In the genomic region with DNA sequence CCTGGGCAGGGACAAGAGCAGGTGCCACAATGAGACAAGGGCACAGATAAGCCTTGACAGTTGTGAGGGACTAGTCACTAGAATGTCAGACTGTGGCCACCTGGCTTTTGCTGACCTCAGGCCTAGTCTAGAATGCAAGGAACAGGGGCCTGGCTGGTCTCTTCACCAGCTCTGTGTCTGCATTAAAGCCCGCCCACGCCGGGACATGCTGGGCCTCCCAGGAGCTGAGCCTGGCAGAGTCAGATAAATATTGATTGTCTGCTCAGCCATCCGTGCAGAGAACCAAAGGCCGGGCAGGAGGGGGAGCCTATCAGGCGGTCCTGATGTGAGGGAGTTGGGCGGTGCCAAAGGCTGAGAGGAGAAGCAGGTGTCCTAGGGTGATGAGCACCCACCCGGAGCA, we compare ENCODE assay signal across 8 mouse cellular contexts. TPM values are rescaled to one million over a fixed set of nuclear protein-coding genes. Genes with fewer than 3 reads are reported as not detected.
A peak's percentile ranks its signal among the peaks of the same experiment; 100 is the strongest.
DNase-seq lines count a peak whose midpoint lies in the region; ATAC-seq and TF ChIP-seq lines count a peak whose summit lies in the region.

No protein-coding gene starts in this region.

- peaks cover 21% of the 10 kb centered on the region for H3K4me1 ChIP-seq in lung, embryonic 15.5 days
- peaks cover 9% of the 10 kb centered on the region for H3K4me1 ChIP-seq in hindbrain, embryonic 16.5 days (ENCODE audit: control insufficient read depth, insufficient read depth, low read depth, low read length)
- H3K4me1 ChIP-seq in midbrain, postnatal 0 days (ENCODE audit: insufficient read depth, low read length): peaks cover 3% of the 10 kb centered on the region; the same call in 1 of the 2 replicates

- no peak overlapping the region for H3K4me3 ChIP-seq in lung, embryonic 15.5 days
- H3K4me3 ChIP-seq in hindbrain, embryonic 16.5 days (ENCODE audit: low read length): no peak overlapping the region
- no peak overlapping the region for H3K4me3 ChIP-seq in midbrain, postnatal 0 days (ENCODE audit: low read depth, low read length)

- DNase-seq in lung, postnatal 14 days: no peak
- peak; percentile 62 for DNase-seq in midbrain, postnatal 0 days (ENCODE audit: low spot score)
- DNase-seq in left cerebral cortex, postnatal 10 days (ENCODE audit: extremely low spot score in 1 of 2, low spot score in 2 of 2): no peak
- no peak for DNase-seq in thymus, postnatal 25 days
- no peak for DNase-seq in frontal cortex, postnatal 10 days (ENCODE audit: low spot score in 2 of 2)

- H3K27ac ChIP-seq in lung, embryonic 15.5 days: no peak overlapping the region
- H3K27ac ChIP-seq in hindbrain, embryonic 16.5 days (ENCODE audit: low read depth, low read length): peak overlapping the region; percentile 42
- H3K27ac ChIP-seq in midbrain, postnatal 0 days (ENCODE audit: low read depth, low read length): no peak overlapping the region

- H3K36me3 ChIP-seq in lung, embryonic 15.5 days: no peaks in the 10 kb centered on the region
- no peaks in the 10 kb centered on the region for H3K36me3 ChIP-seq in hindbrain, embryonic 16.5 days (ENCODE audit: control insufficient read depth, insufficient read depth, low read length)
- no peaks in the 10 kb centered on the region for H3K36me3 ChIP-seq in midbrain, postnatal 0 days (ENCODE audit: insufficient read depth, low read length)

- 16% methylated on average over 8 of the region's 8 CpGs for WGBS in lung, embryonic 15.5 days
- 6% methylated on average over 8 of the region's 8 CpGs for WGBS in hindbrain, embryonic 16.5 days
- whole genome bisulfite sequencing in midbrain, postnatal 0 days: 14% methylated on average over 8 of the region's 8 CpGs

- no peak overlapping the region for H3K4me2 ChIP-seq in lung, embryonic 15.5 days
- H3K4me2 ChIP-seq in hindbrain, embryonic 16.5 days (ENCODE audit: low read length): no peak overlapping the region
- no peak overlapping the region for H3K4me2 ChIP-seq in midbrain, postnatal 0 days (ENCODE audit: low read depth, low read length, poor library complexity, severe bottlenecking)

- no peak for TF ChIP-seq CTCF in midbrain, postnatal 0 days (IDR thresholded peaks at IDR 0.05)

- H3K27me3 ChIP-seq in lung, embryonic 15.5 days: no peaks in the 10 kb centered on the region
- no peaks in the 10 kb centered on the region for H3K27me3 ChIP-seq in hindbrain, embryonic 16.5 days (replicated peaks; ENCODE audit: control insufficient read depth, insufficient read depth, low read length)
- H3K27me3 ChIP-seq in midbrain, postnatal 0 days (ENCODE audit: insufficient read depth, low read length): no peaks in the 10 kb centered on the region

- ATAC-seq in lung, embryonic 15.5 days (ENCODE audit: borderline replicate concordance, extremely low read depth, low FRiP score, low TSS enrichment): peak; percentile 67; the same call in 1 of the 2 replicates
- peak; percentile 81 for ATAC-seq in common myeloid progenitor, adult 5-6 weeks (replicated peaks; ENCODE audit: low read depth, poor library complexity, severe bottlenecking)
- peak; percentile 79 for ATAC-seq in hindbrain, embryonic 16.5 days
- ATAC-seq in midbrain, postnatal 0 days (ENCODE audit: low FRiP score): no peak

- no peak overlapping the region for H3K9ac ChIP-seq in lung, embryonic 15.5 days
- peak overlapping the region; percentile 17; the same call in 1 of the 2 replicates for H3K9ac ChIP-seq in hindbrain, embryonic 16.5 days (ENCODE audit: low read depth, low read length)
- H3K9ac ChIP-seq in midbrain, postnatal 0 days (replicated peaks; ENCODE audit: low read length, poor library complexity, severe bottlenecking): no peak overlapping the region

- intact Hi-C loops in left cerebral cortex, postnatal 10 days (cut with DNase I): no loop called here

- no peaks in the 10 kb centered on the region for H3K9me3 ChIP-seq in lung, embryonic 15.5 days
- H3K9me3 ChIP-seq in hindbrain, embryonic 16.5 days (ENCODE audit: control insufficient read depth, low read length): no peaks in the 10 kb centered on the region
- H3K9me3 ChIP-seq in midbrain, postnatal 0 days (ENCODE audit: low read length): no peaks in the 10 kb centered on the region

RNA-seq across cellular contexts. Expression of gene Atp2b4, which starts 24.7 kb away (rescaled TPM):
- 9.0 and 9.6 TPM in 2 replicates for polyA plus RNA-seq in lung, embryonic 15.5 days (2015; fragmentation: Nextera tagmentation; extraction: Ambion mirVana)
- total RNA-seq in common myeloid progenitor, adult 5-6 weeks (2017): 63.4 and 67.2 TPM in 2 replicates
- polyA plus RNA-seq in hindbrain, embryonic 16.5 days (2015; fragmentation: Nextera tagmentation; extraction: Ambion mirVana): 13.6 and 14.7 TPM in 2 replicates
- 48.3 and 62.3 TPM in 2 replicates for total RNA-seq in midbrain, postnatal 0 days (2014; rRNA removed)
- polyA plus RNA-seq in midbrain, postnatal 0 days (2015; fragmentation: Nextera tagmentation; extraction: Ambion mirVana): 11.3 and 12.1 TPM in 2 replicates
- total RNA-seq in left cerebral cortex, postnatal 10 days (2021): 100 to 1,000 TPM; 257 to 273 TPM
